Mouse (Mus musculus) liver, postnatal 0 days (tissue): ENCODE results near the gene Chrm3. TPM values are rescaled to one million over a fixed set of nuclear protein-coding genes. Genes with fewer than 3 reads are reported as not detected.

Source experiments
- ATAC-seq: fragments of 200-750 bp; cut with Nextera tagmentation; 2 replicates; pipeline ENCODE4 v1.8.0; 2017; ENCODE audit warnings: mild to moderate bottlenecking, moderate library complexity
- DNase-seq: peaks from one replicate; pipeline ENCODE4 v3.0.0-alpha.2; 2016
- H3K27ac ChIP-seq: fragments of 300-500 bp; sonication (generic); 2 replicates; pipeline ENCODE4 v1.5.1; 2014; ENCODE audit warnings: antibody characterized with exemption, moderate library complexity, mild to moderate bottlenecking, low read depth
- H3K27me3 ChIP-seq: fragments of 300-500 bp; sonication (generic); 2 replicates; pipeline ENCODE4 v1.6.1; 2014; ENCODE audit warnings: low read length, control low read depth, mixed read lengths; ENCODE audit not compliant: insufficient read depth
- H3K36me3 ChIP-seq: fragments of 300-500 bp; sonication (generic); replicated peaks from 2 replicates; pipeline ENCODE4 v1.6.1; 2014; ENCODE audit warnings: mild to moderate bottlenecking, control low read depth, low read length, moderate library complexity, mixed read lengths; ENCODE audit not compliant: insufficient read depth
- H3K4me1 ChIP-seq: fragments of 300-500 bp; sonication (generic); 2 replicates; pipeline ENCODE4 v1.6.1; 2014; ENCODE audit warnings: antibody characterized with exemption, mild to moderate bottlenecking, control low read depth; ENCODE audit not compliant: insufficient read depth
- H3K4me2 ChIP-seq: fragments of 300-500 bp; sonication (generic); 2 replicates; pipeline ENCODE4 v1.6.1; 2014; ENCODE audit warnings: low read depth, mild to moderate bottlenecking, low read length, moderate library complexity, mixed read lengths
- H3K4me3 ChIP-seq: fragments of 300-500 bp; sonication (generic); 2 replicates; pipeline ENCODE4 v1.5.1; 2014; ENCODE audit warnings: low read depth, low read length
- H3K9ac ChIP-seq: fragments of 300-500 bp; sonication (generic); replicated peaks from 2 replicates; pipeline ENCODE4 v1.6.1; 2014; ENCODE audit warnings: mild to moderate bottlenecking, moderate library complexity
- H3K9me3 ChIP-seq: fragments of 300-500 bp; sonication (generic); 2 replicates; pipeline ENCODE4 v1.6.1; 2016; ENCODE audit warnings: mild to moderate bottlenecking, control low read depth, low read length, mixed read lengths
- CTCF ChIP-seq: sonication (generic); IDR thresholded peaks from 2 replicates; pipeline ENCODE4 v1.5.1; 2016; ENCODE audit warnings: antibody characterized with exemption, low read depth
- EP300 ChIP-seq: IDR thresholded peaks from 2 replicates; pipeline ENCODE4 v1.6.1; 2016; ENCODE audit warnings: antibody characterized with exemption, low read depth, mild to moderate bottlenecking
- WGBS: fragments of 180-500 bp; shearing (Covaris S2); extraction: QIAGEN DNeasy Blood & Tissue Kit; methylation state at CpG from one replicate; pipeline ENCODE4 v1.1.7; 2014; ENCODE audit not compliant: insufficient replicate concordance; 5-methylcytosine and 5-hydroxymethylcytosine counted together
- polyA plus RNA-seq: library from polyadenylated mRNA; unstranded; fragments of >200 nt; fragmentation: Nextera tagmentation; extraction: Ambion mirVana; gene quantifications from 2 replicates; pipeline ENCODE4 v1.2.1, GENCODE M21; 2015

Chrm3 gene
- polyA plus RNA-seq, 1 experiment from 2014 or later = not detected

GRCm38 (mm10) chr13:10182756-10183155 lies 177.9 kb downstream of the Chrm3 start:
- H3K4me1 ChIP-seq = no peaks in the 10 kb centered on the region
- no peak for ATAC-seq
- no peak overlapping the region for H3K4me2 ChIP-seq
- 39% methylated on average over 2 of the region's 2 CpGs for WGBS
- no peak overlapping the region for H3K27ac ChIP-seq
- H3K27me3 ChIP-seq = no peaks in the 10 kb centered on the region
- no peak overlapping the region for H3K4me3 ChIP-seq
- H3K36me3 ChIP-seq = no peaks in the 10 kb centered on the region
- DNase-seq = no peak
- no peaks in the 10 kb centered on the region for H3K9me3 ChIP-seq
- no peak overlapping the region for H3K9ac ChIP-seq
- TF ChIP-seq CTCF (no peak), EP300 (no peak)

DNA sequence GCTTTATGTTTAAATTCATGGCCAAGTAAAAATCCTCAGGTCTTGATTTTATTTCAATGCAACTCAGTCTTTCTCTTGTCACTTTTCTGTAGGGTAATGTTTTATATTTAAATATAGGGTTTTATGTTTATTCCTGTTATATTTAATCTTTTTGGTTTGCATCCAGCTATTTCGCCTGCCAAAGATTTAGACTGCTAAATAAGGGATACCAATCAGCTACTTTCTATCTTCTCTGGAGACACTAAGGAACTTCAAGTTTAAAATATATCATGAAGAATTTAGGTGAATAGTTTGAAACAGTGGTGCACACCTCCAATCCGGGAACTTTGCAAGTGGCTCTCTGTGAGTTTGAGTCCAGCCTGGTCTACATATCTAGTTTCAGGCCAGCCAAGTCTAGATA lies 190.1 kb downstream of the Chrm3 start:
- TF ChIP-seq EP300 (no peak), CTCF (no peak)
- Histone ChIP-seq H3K4me2 (no peak overlapping the region), H3K4me3 (no peak overlapping the region), H3K36me3 (no peaks in the 10 kb centered on the region), H3K9me3 (no peaks in the 10 kb centered on the region), H3K27ac (no peak overlapping the region), H3K4me1 (no peaks in the 10 kb centered on the region), H3K27me3 (no peaks in the 10 kb centered on the region), H3K9ac (no peak overlapping the region)
- ATAC-seq (no peak), DNase-seq (no peak)
- WGBS = 79% methylated on average over 2 of the region's 2 CpGs

GRCm38 (mm10) chr13:10163354-10163753 lies 197.3 kb downstream of the Chrm3 start:
- Histone ChIP-seq H3K27me3 (no peaks in the 10 kb centered on the region), H3K9me3 (no peaks in the 10 kb centered on the region), H3K36me3 (no peaks in the 10 kb centered on the region), H3K27ac (no peak overlapping the region), H3K4me2 (no peak overlapping the region), H3K4me1 (no peaks in the 10 kb centered on the region), H3K9ac (no peak overlapping the region), H3K4me3 (no peak overlapping the region)
- ATAC-seq = no peak
- no peak for DNase-seq
- no peak for TF ChIP-seq CTCF
- TF ChIP-seq EP300 = no peak

- WGBS = 77% methylated on average over 3 of the region's 3 CpGs
- H3K27ac ChIP-seq = no peak overlapping the region
- ATAC-seq (no peak), DNase-seq (no peak)
- TF ChIP-seq CTCF = no peak
- no peak for TF ChIP-seq EP300
- H3K4me3 ChIP-seq = no peak overlapping the region
- H3K4me2 ChIP-seq = no peak overlapping the region
- no peaks in the 10 kb centered on the region for H3K4me1 ChIP-seq
- H3K9ac ChIP-seq = no peak overlapping the region
- H3K9me3 ChIP-seq = no peaks in the 10 kb centered on the region
- H3K27me3 ChIP-seq = no peaks in the 10 kb centered on the region
- no peaks in the 10 kb centered on the region for H3K36me3 ChIP-seq
Observed at GRCm38 (mm10) chr13:10157496-10157895, 203.2 kb downstream of the Chrm3 start.

- ATAC-seq = no peak
Observed at GRCm38 (mm10) chr13:10140573-10140972, 220.1 kb downstream of the Chrm3 start.

GRCm38 (mm10) chr13:10138878-10139277 lies 221.8 kb downstream of the Chrm3 start:
- Histone ChIP-seq H3K9me3 (no peaks in the 10 kb centered on the region), H3K36me3 (no peaks in the 10 kb centered on the region), H3K4me3 (no peak overlapping the region), H3K27me3 (no peaks in the 10 kb centered on the region), H3K9ac (no peak overlapping the region), H3K4me2 (no peak overlapping the region), H3K4me1 (no peaks in the 10 kb centered on the region), H3K27ac (no peak overlapping the region)
- ATAC-seq (no peak), DNase-seq (no peak)
- 86% methylated on average over 4 of the region's 4 CpGs for WGBS
- TF ChIP-seq EP300 = no peak

More at GRCm38 (mm10) chr13:10140573-10140972, 220.1 kb downstream of the Chrm3 start:
- 73% methylated on average over 4 of the region's 4 CpGs for WGBS
- Histone ChIP-seq H3K36me3 (no peaks in the 10 kb centered on the region), H3K9me3 (no peaks in the 10 kb centered on the region), H3K4me3 (no peak overlapping the region), H3K27ac (no peak overlapping the region), H3K27me3 (no peaks in the 10 kb centered on the region), H3K9ac (no peak overlapping the region), H3K4me1 (no peaks in the 10 kb centered on the region), H3K4me2 (no peak overlapping the region)
- DNase-seq = no peak
- TF ChIP-seq CTCF = no peak
- no peak for TF ChIP-seq EP300

- Histone ChIP-seq H3K27ac (no peak overlapping the region), H3K4me2 (no peak overlapping the region), H3K9me3 (no peaks in the 10 kb centered on the region), H3K4me1 (no peaks in the 10 kb centered on the region), H3K36me3 (no peaks in the 10 kb centered on the region), H3K9ac (no peak overlapping the region), H3K4me3 (no peak overlapping the region), H3K27me3 (no peaks in the 10 kb centered on the region)
- ATAC-seq = no peak
- no peak for DNase-seq
- TF ChIP-seq CTCF (no peak), EP300 (no peak)
- 64% methylated on average over 2 of the region's 2 CpGs for WGBS
Observed at GRCm38 (mm10) chr13:10131064-10131463, 229.6 kb downstream of the Chrm3 start.
